Mouse (Mus musculus) myocyte (in vitro differentiated cells): ENCODE data around the gene Rapgef1. TPM values are rescaled to one million over a fixed set of nuclear protein-coding genes. Genes with fewer than 3 reads are reported as not detected.

Experiments used
- H3K27me3 ChIP-seq: one replicate; pipeline ENCODE4 v1.6.1; 2011; ENCODE audit not compliant: control insufficient read depth, insufficient read depth, insufficient read length
- H3K36me3 ChIP-seq: one replicate; pipeline ENCODE4 v1.6.1; 2011; ENCODE audit not compliant: control insufficient read depth, insufficient read depth
- H3K4me2 ChIP-seq: one replicate; pipeline ENCODE4 v1.6.1; 2011; ENCODE audit warnings: low read depth, control low read depth
- H3K4me3 ChIP-seq: one replicate; pipeline ENCODE4 v1.5.1; 2011; ENCODE audit warnings: mild to moderate bottlenecking, control low read depth, moderate library complexity
- H3K79me2 ChIP-seq: one replicate; pipeline ENCODE4 v1.6.1; 2011; ENCODE audit not compliant: control insufficient read depth, insufficient read depth
- H3ac ChIP-seq: one replicate; pipeline ENCODE4 v1.6.1; 2011; ENCODE audit not compliant: control insufficient read depth, insufficient read length
- CEBPB ChIP-seq: IDR thresholded peaks from 2 replicates; pipeline ENCODE4 v1.6.1; 2011; ENCODE audit warnings: mild to moderate bottlenecking, moderate library complexity; ENCODE audit not compliant: poor library complexity, insufficient read depth, severe bottlenecking
- E2F4 ChIP-seq: IDR thresholded peaks from one replicate; pipeline ENCODE4 v1.6.1; 2011; ENCODE audit warnings: mild to moderate bottlenecking, control low read depth, moderate library complexity; ENCODE audit not compliant: insufficient read depth
- MAX ChIP-seq: IDR thresholded peaks from one replicate; pipeline ENCODE4 v1.6.1; 2011; ENCODE audit warnings: low read depth, mild to moderate bottlenecking, control low read depth
- MYOD1 ChIP-seq, 3 experiments: IDR thresholded peaks; one replicate each; pipeline ENCODE4 v1.6.1; 2011; ENCODE audit warnings: control low read depth in 2 of 3, low read depth in 2 of 3, mild to moderate bottlenecking in 2 of 3, moderate library complexity in 1 of 3; ENCODE audit not compliant: insufficient read length in 2 of 3, control insufficient read depth in 1 of 3
- MYOG ChIP-seq, 3 experiments: IDR thresholded peaks; one replicate each; pipeline ENCODE4 v1.6.1; 2011; ENCODE audit warnings: control low read depth in 2 of 3, low read depth in 2 of 3, mild to moderate bottlenecking in 2 of 3; ENCODE audit not compliant: insufficient read length in 2 of 3, control insufficient read depth in 1 of 3, insufficient read depth in 1 of 3
- POLR2A ChIP-seq: IDR thresholded peaks from one replicate; pipeline ENCODE4 v1.6.1; 2011; ENCODE audit warnings: low read depth, mild to moderate bottlenecking, control low read depth, moderate library complexity; ENCODE audit not compliant: insufficient read length
- POLR2AphosphoS2 ChIP-seq: IDR thresholded peaks from one replicate; pipeline ENCODE4 v1.6.1; 2011; ENCODE audit warnings: low read depth, control low read depth; ENCODE audit not compliant: insufficient read length
- REST ChIP-seq: IDR thresholded peaks from one replicate; pipeline ENCODE4 v1.6.1; 2011; ENCODE audit warnings: mild to moderate bottlenecking, control low read depth, moderate library complexity; ENCODE audit not compliant: insufficient read depth, insufficient read length
- SRF ChIP-seq: IDR thresholded peaks from one replicate; pipeline ENCODE4 v1.6.1; 2011; ENCODE audit warnings: low read depth; ENCODE audit not compliant: control insufficient read depth, insufficient read length
- TCF12 ChIP-seq: IDR thresholded peaks from one replicate; pipeline ENCODE4 v1.6.1; 2011; ENCODE audit warnings: mild to moderate bottlenecking, control low read depth; ENCODE audit not compliant: poor library complexity, insufficient read depth, severe bottlenecking
- TCF3 ChIP-seq: IDR thresholded peaks from one replicate; pipeline ENCODE4 v1.6.1; 2011; ENCODE audit warnings: low read depth, control low read depth; ENCODE audit not compliant: insufficient read length
- USF1 ChIP-seq: IDR thresholded peaks from one replicate; pipeline ENCODE4 v1.6.1; 2011; ENCODE audit warnings: low read depth, mild to moderate bottlenecking, control low read depth, moderate library complexity
- polyA plus RNA-seq: library from polyadenylated mRNA; unstranded; fragments of >200 nt; fragmentation: generic; extraction: Trizol; gene quantifications from one replicate; pipeline ENCODE4 v1.2.1, GENCODE M21; 2012; ENCODE audit warnings: missing spikeins

Gene Rapgef1
- polyA plus RNA-seq, 1 experiment: 74.5 TPM

DNA sequence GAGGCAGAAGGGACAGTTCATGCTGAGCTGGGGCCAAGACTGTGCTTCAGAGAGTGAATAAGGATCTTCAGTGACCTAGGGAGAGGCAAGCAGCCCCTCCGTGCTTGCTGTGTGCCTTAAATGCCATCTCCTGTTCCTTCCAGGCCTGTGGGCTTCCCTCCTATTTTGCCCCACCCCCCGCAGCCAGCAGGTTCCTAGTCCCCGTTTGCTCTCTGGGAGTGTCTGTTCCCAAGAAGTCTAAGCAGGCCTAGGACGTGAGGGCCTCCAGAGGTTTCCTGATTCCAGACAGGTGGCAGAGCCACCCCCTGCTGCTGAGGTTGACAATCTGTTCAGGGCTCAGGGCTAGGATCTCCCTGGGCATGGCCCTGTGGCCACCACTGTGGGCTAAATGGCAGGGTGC lies 119.3 kb downstream of the Rapgef1 start:
- Histone ChIP-seq H3K36me3 (peaks cover 10% of the 10 kb centered on the region), H3K79me2 (no peaks in the 10 kb centered on the region), H3K4me3 (no peak overlapping the region), H3K27me3 (no peaks in the 10 kb centered on the region), H3ac (no peak overlapping the region), H3K4me2 (no peak overlapping the region)
- TF ChIP-seq MYOD1 (IDR thresholded peaks at IDR 0.05; ENCODE audit: control insufficient read depth in 1 of 3, insufficient read length in 2 of 3, low read depth in 2 of 3) (no peak), MYOG (IDR thresholded peaks at IDR 0.05; ENCODE audit: control insufficient read depth in 1 of 3, insufficient read depth in 1 of 3, insufficient read length in 2 of 3, low read depth in 2 of 3) (no peak), USF1 (no peak), TCF3 (no peak), SRF (no peak), REST (no peak), MAX (no peak), E2F4 (no peak), CEBPB (no peak), POLR2AphosphoS2 (no peak), POLR2A (no peak), TCF12 (no peak)

DNA sequence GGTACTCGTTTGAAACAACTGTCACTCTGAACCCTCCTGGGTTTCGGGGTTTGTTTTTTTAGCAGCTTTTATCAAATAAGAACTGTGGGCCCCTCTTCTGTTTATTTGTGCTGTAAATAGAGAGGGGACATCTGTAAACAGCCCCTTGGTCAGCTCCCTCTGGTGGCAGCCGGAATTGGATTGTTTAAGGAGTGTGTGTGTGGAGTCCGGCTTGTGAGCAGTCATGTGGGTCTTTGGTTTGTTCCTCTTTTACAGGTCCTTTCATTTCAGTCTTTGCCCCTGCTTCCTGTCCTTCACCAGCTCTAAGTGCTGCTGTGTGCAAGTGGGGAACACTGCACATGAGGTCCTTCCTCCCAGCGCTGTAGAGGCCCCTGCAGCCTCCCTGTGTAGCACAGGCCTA lies 119.8 kb downstream of the Rapgef1 start:
- no peaks in the 10 kb centered on the region for H3K27me3 ChIP-seq
- H3K36me3 ChIP-seq: peaks cover 7% of the 10 kb centered on the region
- no peaks in the 10 kb centered on the region for H3K79me2 ChIP-seq
- H3ac ChIP-seq: no peak overlapping the region
- no peak for TF ChIP-seq TCF12
- TF ChIP-seq MYOD1 (IDR thresholded peaks at IDR 0.05; ENCODE audit: control insufficient read depth in 1 of 3, insufficient read length in 2 of 3, low read depth in 2 of 3): no peak
- no peak for TF ChIP-seq TCF3
- no peak for TF ChIP-seq MAX
- no peak for TF ChIP-seq E2F4
- no peak for TF ChIP-seq SRF
- TF ChIP-seq POLR2AphosphoS2: no peak
- TF ChIP-seq POLR2A: no peak
- no peak for TF ChIP-seq MYOG (IDR thresholded peaks at IDR 0.05; ENCODE audit: control insufficient read depth in 1 of 3, insufficient read depth in 1 of 3, insufficient read length in 2 of 3, low read depth in 2 of 3)
- no peak for TF ChIP-seq REST
- TF ChIP-seq USF1: no peak
- TF ChIP-seq CEBPB: no peak
- no peak overlapping the region for H3K4me3 ChIP-seq
- no peak overlapping the region for H3K4me2 ChIP-seq

DNA sequence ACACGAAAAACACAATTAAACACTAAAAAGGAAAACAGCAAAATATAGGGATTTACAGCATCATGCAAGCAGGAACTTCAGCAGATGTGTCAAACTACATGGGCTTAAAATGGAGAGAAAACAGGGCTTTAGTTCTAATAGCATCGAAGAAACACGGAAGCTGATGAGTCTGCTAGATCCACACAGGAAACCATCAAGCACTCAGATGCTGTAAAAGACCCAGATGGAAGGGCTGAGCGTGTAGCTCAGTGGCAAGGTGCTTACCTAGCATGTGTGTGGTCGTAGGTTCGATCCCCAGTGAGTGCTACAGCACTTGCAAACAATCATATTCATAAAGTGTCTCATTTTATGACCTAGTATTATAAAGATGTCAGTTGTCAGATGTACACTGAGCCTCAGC lies 121.7 kb downstream of the Rapgef1 start:
- Histone ChIP-seq H3ac (no peak overlapping the region), H3K27me3 (no peaks in the 10 kb centered on the region), H3K4me3 (no peak overlapping the region), H3K36me3 (peaks cover 6% of the 10 kb centered on the region), H3K79me2 (no peaks in the 10 kb centered on the region), H3K4me2 (no peak overlapping the region)
- TF ChIP-seq CEBPB (no peak), POLR2AphosphoS2 (peak; percentile 44)

DNA sequence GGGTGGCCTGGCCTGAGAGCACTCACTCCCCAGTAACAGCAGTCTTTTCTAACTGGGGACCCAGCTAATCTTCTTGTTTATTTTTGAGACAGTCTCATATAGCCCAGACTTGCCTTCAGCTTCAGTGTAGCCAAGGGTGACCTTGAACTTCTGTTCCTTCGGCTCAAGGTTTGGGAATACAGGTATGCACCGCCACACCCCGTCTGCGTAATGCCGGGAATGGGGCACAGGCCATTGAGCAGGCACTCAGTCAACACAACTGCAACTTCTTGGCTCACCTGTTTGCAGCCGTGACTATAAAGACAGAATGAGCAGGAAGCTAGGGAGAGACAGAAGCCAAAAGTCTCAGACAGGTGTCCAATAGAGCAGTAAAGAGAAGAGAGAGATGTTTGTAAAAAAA lies 124.7 kb downstream of the Rapgef1 start:
- H3K36me3 ChIP-seq: no peaks in the 10 kb centered on the region
- no peak overlapping the region for H3K4me2 ChIP-seq
- H3ac ChIP-seq: no peak overlapping the region
- no peak overlapping the region for H3K4me3 ChIP-seq
- H3K27me3 ChIP-seq: peaks cover 9% of the 10 kb centered on the region
- TF ChIP-seq MYOD1 (IDR thresholded peaks at IDR 0.05; ENCODE audit: control insufficient read depth in 1 of 3, insufficient read length in 2 of 3, low read depth in 2 of 3) (no peak), REST (no peak), POLR2AphosphoS2 (no peak), MAX (no peak), USF1 (no peak), SRF (no peak), E2F4 (no peak), POLR2A (no peak), TCF12 (no peak), CEBPB (no peak), TCF3 (no peak), MYOG (IDR thresholded peaks at IDR 0.05; ENCODE audit: control insufficient read depth in 1 of 3, insufficient read depth in 1 of 3, insufficient read length in 2 of 3, low read depth in 2 of 3) (no peak)
- no peaks in the 10 kb centered on the region for H3K79me2 ChIP-seq

DNA sequence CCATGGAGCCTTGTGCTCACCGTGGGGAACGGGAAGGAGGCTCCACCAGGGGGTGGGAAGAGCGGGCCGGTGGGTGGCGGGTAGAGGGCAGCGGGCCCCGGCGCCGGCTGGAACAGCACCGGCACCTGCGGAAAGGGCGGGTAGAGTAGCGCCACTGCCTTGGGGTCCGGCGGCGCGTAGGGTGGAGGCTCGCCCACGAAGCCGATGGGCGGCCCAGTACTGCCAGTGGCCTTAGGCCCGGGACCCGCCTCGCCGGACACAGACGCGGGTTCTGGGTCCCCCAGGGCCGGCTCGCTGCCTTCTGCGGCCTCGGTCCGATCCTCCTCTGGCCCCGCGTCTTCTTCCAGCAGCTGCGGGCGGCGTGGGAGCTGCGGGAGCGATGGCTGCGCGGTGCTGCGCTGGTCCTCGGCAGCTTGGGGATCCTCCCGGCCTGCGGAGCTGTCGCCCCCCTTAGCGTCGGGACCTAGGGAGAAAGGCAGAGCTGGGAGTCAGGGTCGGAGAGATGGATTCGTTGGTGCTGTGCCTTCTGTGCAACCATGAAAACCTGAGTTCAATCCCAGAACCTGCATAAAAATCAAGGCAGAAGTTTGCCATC lies 127.8 kb downstream of the Rapgef1 start:
- Histone ChIP-seq H3K79me2 (no peaks in the 10 kb centered on the region), H3K4me3 (no peak overlapping the region), H3K27me3 (peaks cover 30% of the 10 kb centered on the region), H3ac (no peak overlapping the region), H3K36me3 (no peaks in the 10 kb centered on the region), H3K4me2 (no peak overlapping the region)
- no peak for TF ChIP-seq POLR2A
